10 mouse cellular contexts compared by ENCODE assay signal in the genomic region with DNA sequence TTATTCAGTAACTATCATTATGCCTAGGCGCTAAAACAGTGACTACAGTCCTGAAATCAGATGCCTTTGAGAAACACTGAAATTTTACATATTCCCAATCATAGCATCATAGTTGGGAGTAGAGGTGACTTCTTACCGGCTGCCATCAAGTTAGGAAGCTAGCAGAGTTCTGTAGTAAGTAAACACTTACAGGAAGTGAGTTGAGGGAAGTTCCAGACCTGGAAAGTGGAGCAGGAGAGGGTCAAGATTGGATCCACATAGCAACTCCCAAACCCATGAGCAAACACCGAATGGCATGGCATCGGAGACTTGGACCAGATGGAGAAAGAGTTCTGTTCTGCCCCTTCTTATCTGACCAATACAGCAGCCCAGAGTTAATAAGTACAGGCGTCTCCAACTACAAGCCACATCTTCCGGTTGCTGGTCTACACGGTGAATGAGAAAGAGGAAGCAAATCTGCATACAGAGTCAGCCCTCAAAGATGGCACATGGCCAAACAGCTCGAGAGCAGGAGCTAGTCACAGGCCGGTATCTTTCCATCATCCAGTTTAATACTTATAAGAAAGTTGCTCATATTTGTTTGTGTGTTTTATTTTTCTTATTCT.
DNase-seq lines count a peak whose midpoint lies in the region.
"Had no signal": no experiment of that assay in that cellular context is flagged by ENCODE, and none has a peak within 500 bp of the region (broad histone marks: within the 10 kb centered on the region; RNA-seq: fewer than 3 reads in every experiment).

No protein-coding gene starts in this region.

- H3K4me3 ChIP-seq in heart, embryonic 10.5 days, result no peak overlapping the region
- H3K4me3 ChIP-seq: forebrain, embryonic 15.5 days had no signal

- DNase-seq in heart, adult 11 months, result peak; percentile 86
- no peak for DNase-seq in heart, embryonic 10.5 days (ENCODE audit: low spot score)
- peak; percentile 42 to 55 for DNase-seq in thymus, adult 18-20 months
- no peak for DNase-seq in thymus, postnatal 0 days (ENCODE audit: low spot score)
- peak; percentile 24 to 49 for DNase-seq in lung, postnatal 4 days
- DNase-seq in thymus, postnatal 36 days, result peak; percentile 43 to 55
- DNase-seq in cerebellum, adult 9-11 months, result no peak
- DNase-seq in left cerebral cortex, adult 8-10 months (ENCODE audit: low spot score in 2 of 2), result no peak
- DNase-seq: adrenal gland, postnatal 25 days had no signal

- H3K4me1 ChIP-seq in heart, embryonic 10.5 days, result no peaks in the 10 kb centered on the region
- H3K4me1 ChIP-seq: forebrain, embryonic 15.5 days had no signal

- no peaks in the 10 kb centered on the region for H3K9me3 ChIP-seq in heart, embryonic 10.5 days
- H3K9me3 ChIP-seq: forebrain, embryonic 15.5 days had no signal

- H3K36me3 ChIP-seq in heart, embryonic 10.5 days, result no peaks in the 10 kb centered on the region
- H3K36me3 ChIP-seq: forebrain, embryonic 15.5 days had no signal

- 84% methylated on average over 9 of the region's 9 CpGs for WGBS in heart, embryonic 10.5 days

- no peak overlapping the region for H3K27ac ChIP-seq in heart, embryonic 10.5 days
- H3K27ac ChIP-seq: forebrain, embryonic 15.5 days had no signal

- H3K27me3 ChIP-seq in heart, embryonic 10.5 days (ENCODE audit: insufficient read depth, poor library complexity, severe bottlenecking), result no peaks in the 10 kb centered on the region
- H3K27me3 ChIP-seq: forebrain, embryonic 15.5 days had no signal

Comparison
In these comparisons a context has a peak if more than half of its experiments do, and no peak if none do; other contexts are left out.
1. DNase-seq: peak in heart, adult 11 months (single experiment), thymus, adult 18-20 months (2 of 2), lung, postnatal 4 days (2 of 2) and thymus, postnatal 36 days (2 of 2); none in heart, embryonic 10.5 days (single experiment), thymus, postnatal 0 days (single experiment), cerebellum, adult 9-11 months (single experiment) and left cerebral cortex, adult 8-10 months (0 of 2).